Mouse (Mus musculus): ENCODE results near the gene Apba3.

- TF ChIP-seq GATA1 (IDR thresholded peaks at IDR 0.05; ENCODE audit: low read length) (no peak), TAL1 (IDR thresholded peaks at IDR 0.05; ENCODE audit: low read length) (no peak)
Measured at GRCm38 (mm10) chr10:81295185-81295584, 28.4 kb downstream of the Apba3 start.

Measured in erythroblast, embryonic 14.5 days (primary cell).